Mouse (Mus musculus) C2C12 (cell line): Measurements from ENCODE around the gene Mrpl3. TPM values are rescaled to one million over a fixed set of nuclear protein-coding genes. Genes with fewer than 3 reads are reported as not detected.

Experiments
- H3K27me3 ChIP-seq: one replicate; pipeline ENCODE4 v1.6.1; 2011; ENCODE audit not compliant: control insufficient read depth, insufficient read depth, insufficient read length
- H3K36me3 ChIP-seq: one replicate; pipeline ENCODE4 v1.6.1; 2011; ENCODE audit not compliant: control insufficient read depth, insufficient read depth
- H3K4me3 ChIP-seq: one replicate; pipeline ENCODE4 v1.5.1; 2011; ENCODE audit warnings: mild to moderate bottlenecking, control low read depth; ENCODE audit not compliant: poor library complexity, insufficient read depth, severe bottlenecking
- H3K79me2 ChIP-seq: one replicate; pipeline ENCODE4 v1.6.1; 2011; ENCODE audit not compliant: control insufficient read depth, insufficient read depth
- H3K79me3 ChIP-seq: one replicate; pipeline ENCODE4 v1.6.1; 2011; ENCODE audit warnings: low read depth, control low read depth
- H3ac ChIP-seq: one replicate; pipeline ENCODE3; 2011; ENCODE audit warnings: low read depth; ENCODE audit not compliant: control insufficient read depth, insufficient read length
- CEBPB ChIP-seq: IDR thresholded peaks from one replicate; pipeline ENCODE4 v1.6.1; 2011; ENCODE audit warnings: low read depth, mild to moderate bottlenecking, control low read depth, moderate library complexity
- CTCF ChIP-seq: IDR thresholded peaks from one replicate; pipeline ENCODE4 v1.5.1; 2011; ENCODE audit not compliant: control insufficient read depth, insufficient read depth, insufficient read length
- FOSL1 ChIP-seq: IDR thresholded peaks from one replicate; pipeline ENCODE4 v1.8.0; 2011; ENCODE audit warnings: mild to moderate bottlenecking, low read length; ENCODE audit not compliant: poor library complexity, insufficient read depth, severe bottlenecking
- MAX ChIP-seq: IDR thresholded peaks from one replicate; pipeline ENCODE4 v1.6.1; 2011; ENCODE audit warnings: mild to moderate bottlenecking, control low read depth
- MYOD1 ChIP-seq: IDR thresholded peaks from one replicate; pipeline ENCODE4 v1.6.1; 2011; ENCODE audit warnings: low read depth; ENCODE audit not compliant: control insufficient read depth, insufficient read length
- MYOG ChIP-seq: IDR thresholded peaks from one replicate; pipeline ENCODE4 v1.6.1; 2011; ENCODE audit not compliant: control insufficient read depth, insufficient read length; ENCODE audit errors: extremely low read depth
- USF1 ChIP-seq: IDR thresholded peaks from one replicate; pipeline ENCODE4 v1.6.1; 2011; ENCODE audit warnings: low read depth, mild to moderate bottlenecking, control low read depth, moderate library complexity
- polyA plus RNA-seq: library from polyadenylated mRNA; unstranded; fragments of >200 nt; fragmentation: generic; extraction: Trizol; gene quantifications from one replicate; pipeline ENCODE4 v1.2.1, GENCODE M21; 2012; ENCODE audit warnings: missing spikeins

The Mrpl3 gene
- polyA plus RNA-seq, 1 experiment: 93.3 TPM

GRCm38 (mm10) chr9:105037847-105038246 lies 15.2 kb upstream of the Mrpl3 start:
- no peak for TF ChIP-seq CTCF
- TF ChIP-seq CEBPB: no peak
- no peak for TF ChIP-seq MAX
- no peak for TF ChIP-seq FOSL1
- TF ChIP-seq MYOG: no peak
- TF ChIP-seq USF1: no peak
- TF ChIP-seq MYOD1: no peak
- Histone ChIP-seq H3K27me3 (no peaks in the 10 kb centered on the region), H3K79me3 (no peaks in the 10 kb centered on the region), H3ac (no peak overlapping the region), H3K36me3 (no peaks in the 10 kb centered on the region), H3K4me3 (no peak overlapping the region), H3K79me2 (no peaks in the 10 kb centered on the region)

DNA sequence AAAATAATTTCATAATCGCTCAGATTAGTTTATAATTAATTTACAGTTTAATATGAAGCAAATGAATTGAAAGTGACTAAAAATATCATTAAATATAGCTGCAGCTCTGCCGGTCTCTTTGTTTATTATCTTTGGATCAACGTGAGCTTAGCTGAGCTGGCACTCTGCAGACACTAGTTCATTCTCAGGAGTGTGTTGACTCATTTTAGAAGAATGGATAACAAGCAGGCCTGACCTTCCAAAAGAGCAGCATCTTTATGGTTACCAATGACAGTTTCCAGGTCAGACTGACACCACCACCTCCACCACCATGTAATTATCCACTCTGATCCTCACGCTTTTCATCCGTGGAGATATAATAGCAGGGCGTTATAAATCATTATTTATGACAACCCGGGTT lies 7.0 kb upstream of the Mrpl3 start:
- Histone ChIP-seq H3K4me3 (no peak overlapping the region), H3K79me2 (no peaks in the 10 kb centered on the region), H3K36me3 (no peaks in the 10 kb centered on the region), H3K79me3 (no peaks in the 10 kb centered on the region), H3K27me3 (no peaks in the 10 kb centered on the region), H3ac (no peak overlapping the region)
- TF ChIP-seq MYOD1 (no peak), CTCF (no peak), USF1 (no peak), CEBPB (no peak), MAX (no peak), FOSL1 (no peak), MYOG (no peak)

DNA sequence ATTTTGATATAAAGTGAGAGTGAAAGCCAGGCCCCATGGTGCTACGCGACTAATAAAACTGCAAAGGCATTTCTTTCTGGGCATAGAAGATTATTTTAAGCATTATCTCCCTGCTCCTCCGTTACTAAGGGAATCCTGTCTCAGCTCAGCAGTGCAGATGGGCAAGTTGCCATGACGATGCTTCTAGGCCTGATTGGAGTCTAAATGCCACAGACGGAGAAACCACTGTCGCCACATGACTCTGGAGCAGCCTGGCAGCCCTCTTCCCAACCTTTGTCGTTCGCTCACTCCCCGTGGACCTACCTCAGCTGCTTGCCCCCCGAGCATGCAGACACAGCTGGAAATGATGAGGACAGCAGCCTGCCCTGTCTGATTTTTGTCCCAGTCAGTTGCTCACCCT lies 4.7 kb upstream of the Mrpl3 start:
- Histone ChIP-seq H3K4me3 (no peak overlapping the region), H3K27me3 (no peaks in the 10 kb centered on the region), H3K79me3 (peaks cover 1% of the 10 kb centered on the region), H3K36me3 (no peaks in the 10 kb centered on the region), H3ac (no peak overlapping the region), H3K79me2 (peaks cover 5% of the 10 kb centered on the region)
- TF ChIP-seq MYOD1: no peak

GRCm38 (mm10) chr9:105049636-105050035 lies 3.4 kb upstream of the Mrpl3 start:
- TF ChIP-seq USF1 (no peak), FOSL1 (no peak), MYOD1 (no peak), MAX (no peak)
- Histone ChIP-seq H3K79me2 (peaks cover 17% of the 10 kb centered on the region), H3K36me3 (no peaks in the 10 kb centered on the region), H3K79me3 (peaks cover 11% of the 10 kb centered on the region), H3ac (no peak overlapping the region), H3K4me3 (no peak overlapping the region), H3K27me3 (no peaks in the 10 kb centered on the region)

DNA sequence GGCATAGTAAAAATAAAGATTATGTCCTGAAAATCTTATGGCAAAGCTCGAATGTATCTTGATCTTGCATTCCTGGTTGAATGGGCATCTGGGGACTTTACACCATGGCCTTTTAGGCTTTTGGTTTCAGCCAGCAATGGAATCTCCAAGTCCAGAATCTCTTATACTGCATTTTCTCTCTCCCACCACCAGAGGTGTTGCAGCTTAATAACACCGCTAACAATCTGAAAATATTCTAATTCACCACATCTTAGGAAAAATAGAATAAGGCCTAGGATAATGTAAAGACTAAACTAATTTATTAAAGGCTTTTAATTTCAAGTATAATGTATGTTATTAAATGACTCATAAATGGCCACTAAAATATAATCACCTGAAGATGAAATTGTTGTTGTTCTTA lies 2.8 kb upstream of the Mrpl3 start:
- Histone ChIP-seq H3K27me3 (no peaks in the 10 kb centered on the region), H3K36me3 (no peaks in the 10 kb centered on the region), H3K79me2 (peaks cover 23% of the 10 kb centered on the region), H3K79me3 (peaks cover 13% of the 10 kb centered on the region), H3ac (no peak overlapping the region), H3K4me3 (no peak overlapping the region)
- TF ChIP-seq MYOG (no peak), MAX (no peak), FOSL1 (no peak), CEBPB (no peak), CTCF (no peak), USF1 (no peak), MYOD1 (no peak)

DNA sequence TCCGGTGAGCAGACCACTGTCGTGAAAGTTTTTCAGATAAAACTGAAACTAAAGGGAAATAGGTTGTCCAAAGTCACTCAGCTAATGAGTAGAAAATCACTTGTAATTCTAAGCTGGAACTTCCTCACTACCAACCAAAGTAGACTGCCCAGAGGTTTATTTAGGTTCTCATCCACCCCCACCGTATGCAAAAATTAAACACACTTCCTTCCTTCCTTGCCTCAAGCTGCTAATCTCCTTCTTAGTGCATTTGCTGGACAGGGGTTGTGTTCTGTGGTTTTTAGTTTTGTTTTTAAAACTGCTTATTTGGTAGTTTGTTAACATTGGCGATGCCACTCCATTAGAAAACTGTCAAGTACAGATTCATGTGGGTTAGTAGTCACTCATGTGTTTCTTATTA lies 773 bp downstream of the Mrpl3 start:
- no peaks in the 10 kb centered on the region for H3K27me3 ChIP-seq

More for the DNA sequence above, 773 bp downstream of the Mrpl3 start:
- peak overlapping the region; percentile 60 for H3K4me3 ChIP-seq
- peaks cover 23% of the 10 kb centered on the region for H3K79me2 ChIP-seq
- H3K79me3 ChIP-seq: peaks cover 13% of the 10 kb centered on the region
- TF ChIP-seq CEBPB: no peak
- no peak for TF ChIP-seq MAX
- TF ChIP-seq MYOG: no peak
- TF ChIP-seq MYOD1: no peak
- no peak for TF ChIP-seq CTCF
- TF ChIP-seq FOSL1: no peak
- no peak for TF ChIP-seq USF1
- H3ac ChIP-seq: peak overlapping the region; percentile 93
- peaks cover 34% of the 10 kb centered on the region for H3K36me3 ChIP-seq
